Mouse (Mus musculus): ENCODE measurements around the gene Afap1. TPM values are rescaled to one million over a fixed set of nuclear protein-coding genes. Genes with fewer than 3 reads are reported as not detected.

The Afap1 gene
- 1 to 10 TPM; 5.9 to 7.3 TPM for total RNA-seq (2023)

DNA sequence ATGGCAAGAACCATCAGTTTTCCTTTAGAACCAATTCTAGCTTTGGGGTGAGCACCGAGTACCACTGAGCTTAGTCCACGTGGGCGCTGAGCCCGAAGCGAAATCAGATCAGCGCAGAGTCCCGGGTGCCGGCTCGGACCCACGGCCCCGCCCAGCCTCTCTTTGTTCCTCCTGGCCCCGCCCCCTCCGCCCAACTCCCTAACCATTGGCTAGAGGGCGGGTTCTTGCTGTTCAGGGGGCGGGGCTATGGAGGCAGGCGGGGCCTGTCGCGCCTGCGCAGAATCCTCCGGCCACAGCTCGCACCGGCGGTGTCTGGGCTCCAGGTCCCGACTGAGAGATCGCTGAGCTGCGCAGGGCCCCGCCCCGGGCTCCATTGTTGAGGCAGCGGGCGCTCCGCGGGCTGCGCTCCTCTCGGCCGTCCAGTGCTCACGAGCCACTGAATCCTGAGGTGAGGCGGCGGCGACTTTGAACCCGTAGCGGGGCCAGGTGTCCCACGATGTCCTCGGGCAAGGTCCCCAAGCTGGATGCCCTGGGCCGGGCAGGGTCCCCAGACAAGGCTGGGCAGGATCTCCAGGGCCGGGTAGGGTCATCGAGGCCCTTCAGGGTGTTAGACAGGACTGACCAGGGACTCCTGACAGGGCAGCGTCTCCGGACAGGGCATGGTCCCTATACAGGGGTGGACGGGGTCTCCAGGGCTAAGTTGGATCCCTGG lies at the start of gene Afap1:
Gene Afap1, plus strand, starts transcription at position 227 of the 712 bp plus-strand sequence.

Other genes with a start within 250 kb of the Afap1 start
- under 1 TPM; 0.26 to 0.40 TPM for gene Htra3, start 213.5 kb upstream of the Afap1 start, total RNA-seq (2023)
- 10 to 100 TPM; 19.0 to 25.3 TPM for gene Sh3tc1, start 153.3 kb upstream of the Afap1 start, total RNA-seq (2023)
- gene Ablim2, start 135.4 kb upstream of the Afap1 start, total RNA-seq (2023) = not detected